Mouse (Mus musculus): Measurements from ENCODE around the gene Nnat.

DNA sequence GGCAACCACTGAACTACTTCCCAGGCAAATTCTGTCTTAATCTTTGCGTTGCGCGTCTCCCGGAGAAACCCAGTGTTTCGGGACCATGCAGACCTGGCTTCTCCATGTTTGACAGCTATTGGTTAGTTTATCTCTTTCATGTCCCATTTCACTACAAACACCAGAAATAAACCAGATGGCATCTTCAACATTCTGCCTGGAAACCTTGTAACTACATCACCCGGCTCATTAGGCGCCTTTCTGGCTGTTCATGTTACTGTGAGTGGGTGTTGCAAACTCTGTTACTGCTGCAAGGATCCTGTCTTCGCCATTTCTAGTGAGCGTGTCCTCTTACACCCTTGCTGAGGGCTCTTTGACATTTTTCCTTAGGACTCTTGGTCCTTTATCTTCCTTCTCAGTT is 47.0 kb upstream of the Nnat start:
- TF ChIP-seq CTCF (IDR thresholded peaks at IDR 0.05; ENCODE audit: control insufficient read depth, insufficient read depth, insufficient replicate concordance, low read depth, low read length), result no peak
- TF ChIP-seq POLR2A (IDR thresholded peaks at IDR 0.05; ENCODE audit: control insufficient read depth, low read depth, low read length), result no peak
